Mouse (Mus musculus): ENCODE data around the gene Tmc2.

The Tmc2 gene

GRCm38 (mm10) chr2:130256762-130257161 is 61.8 kb downstream of the Tmc2 start:
- DNase-seq: no peak

- no peak for DNase-seq
Measured at GRCm38 (mm10) chr2:130260822-130261221, 65.8 kb downstream of the Tmc2 start.

GRCm38 (mm10) chr2:130261914-130262313 is 66.9 kb downstream of the Tmc2 start:
- no peak for DNase-seq

GRCm38 (mm10) chr2:130262398-130262797 is 67.4 kb downstream of the Tmc2 start:
- DNase-seq: no peak

GRCm38 (mm10) chr2:130265520-130265919 is 70.5 kb downstream of the Tmc2 start:
- DNase-seq: no peak

GRCm38 (mm10) chr2:130268074-130268473 is 73.1 kb downstream of the Tmc2 start:
- no peak for DNase-seq

- no peak for DNase-seq
Measured at GRCm38 (mm10) chr2:130273732-130274131, 78.7 kb downstream of the Tmc2 start.

GRCm38 (mm10) chr2:130274149-130274861 is 79.3 kb downstream of the Tmc2 start, which contains the start of gene Nop56:
Gene Nop56, plus strand, starts transcription at chr2:130274430.
- peak; percentile 100 for DNase-seq

- no peak for DNase-seq
Measured at GRCm38 (mm10) chr2:130274862-130275261, 79.9 kb downstream of the Tmc2 start.

- DNase-seq: no peak
Measured at GRCm38 (mm10) chr2:130275649-130276048, 80.7 kb downstream of the Tmc2 start.

GRCm38 (mm10) chr2:130279600-130280091 is 84.7 kb downstream of the Tmc2 start:
- DNase-seq: no peak

GRCm38 (mm10) chr2:130280224-130280623 is 85.2 kb downstream of the Tmc2 start:
- DNase-seq: no peak

- DNase-seq: no peak
Measured at GRCm38 (mm10) chr2:130280818-130281217, 85.8 kb downstream of the Tmc2 start.

GRCm38 (mm10) chr2:130283854-130284654 is 89.1 kb downstream of the Tmc2 start, which contains the start of gene Idh3b:
Gene Idh3b, minus strand, starts transcription at chr2:130284547.
- DNase-seq: peak; percentile 84

GRCm38 (mm10) chr2:130289086-130289485 is 94.1 kb downstream of the Tmc2 start:
- DNase-seq: no peak

- DNase-seq: peak; percentile 74
Measured at GRCm38 (mm10) chr2:130291434-130291833, 96.4 kb downstream of the Tmc2 start.

- DNase-seq: no peak
Measured at GRCm38 (mm10) chr2:130293009-130293408, 98.0 kb downstream of the Tmc2 start.

- DNase-seq: no peak
Measured at GRCm38 (mm10) chr2:130293486-130293885, 98.5 kb downstream of the Tmc2 start.

GRCm38 (mm10) chr2:130294218-130294935 is 99.4 kb downstream of the Tmc2 start:
- no peak for DNase-seq

- peak; percentile 27 for DNase-seq
Measured at GRCm38 (mm10) chr2:130294936-130295277, 99.9 kb downstream of the Tmc2 start, which contains the start of gene Ebf4. Gene Ebf4, plus strand, starts transcription at chr2:130295169.

GRCm38 (mm10) chr2:130295331-130296133 is 100.5 kb downstream of the Tmc2 start:
- no peak for DNase-seq

GRCm38 (mm10) chr2:130296134-130296745 is 101.2 kb downstream of the Tmc2 start:
- DNase-seq: no peak

All from cerebellum, adult 8-10 months (tissue).